Mouse (Mus musculus) brown adipose tissue, adult 24 weeks (tissue): Measurements from ENCODE around the gene Fkbp9. TPM values are rescaled to one million over a fixed set of nuclear protein-coding genes. Genes with fewer than 3 reads are reported as not detected.
"Not testable (repeated sequence)": the region's sequence is repeated elsewhere in the genome, so short reads cannot be mapped to it uniquely, and the experiment has no call there.

Experiments
- H3K27ac ChIP-seq: fragments of 200-500 bp; replicated peaks from 2 replicates; pipeline ENCODE4 v1.5.1; 2012; ENCODE audit warnings: low read depth, mild to moderate bottlenecking, low read length
- H3K4me1 ChIP-seq: fragments of 200-500 bp; 2 replicates; pipeline ENCODE4 v1.6.1; 2012; ENCODE audit warnings: low read length, mixed read lengths; ENCODE audit not compliant: control insufficient read depth, insufficient read depth, insufficient read length
- H3K4me3 ChIP-seq: fragments of 200-500 bp; 2 replicates; pipeline ENCODE4 v1.5.1; 2012; ENCODE audit warnings: low read depth, mild to moderate bottlenecking, low read length, moderate library complexity; ENCODE audit not compliant: insufficient read depth
- polyA plus RNA-seq: library from polyadenylated mRNA; stranded (reverse); fragments of >200 nt; gene quantifications from 2 replicates; pipeline ENCODE4 v1.2.4, GENCODE M21; 2012; ENCODE audit not compliant: missing spikeins, insufficient read depth, insufficient read length

Gene Fkbp9
- polyA plus RNA-seq, 1 experiment: 44.6 TPM

DNA sequence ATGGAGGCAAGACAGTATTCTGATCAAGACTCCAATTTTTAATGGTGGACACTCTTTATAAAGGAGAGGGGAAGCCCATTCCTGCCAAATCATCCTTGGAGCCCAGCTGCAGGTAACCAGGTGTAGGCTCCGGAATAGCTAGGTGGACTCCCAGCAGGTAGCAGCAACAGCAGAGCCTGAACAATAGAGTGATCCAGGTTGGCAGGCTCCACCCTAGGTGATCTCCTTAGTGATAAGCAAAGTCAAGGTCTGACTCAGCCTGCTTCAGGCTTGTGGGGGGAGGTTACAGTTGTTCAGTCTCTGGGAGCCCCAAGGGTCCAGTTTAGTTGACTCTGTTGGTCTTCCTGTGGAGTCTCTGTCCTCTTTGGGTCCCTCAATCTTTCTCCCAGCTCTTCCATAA lies 35.0 kb downstream of the Fkbp9 start:
- not testable (repeated sequence) for H3K4me1 ChIP-seq, H3K27ac ChIP-seq, H3K4me3 ChIP-seq

DNA sequence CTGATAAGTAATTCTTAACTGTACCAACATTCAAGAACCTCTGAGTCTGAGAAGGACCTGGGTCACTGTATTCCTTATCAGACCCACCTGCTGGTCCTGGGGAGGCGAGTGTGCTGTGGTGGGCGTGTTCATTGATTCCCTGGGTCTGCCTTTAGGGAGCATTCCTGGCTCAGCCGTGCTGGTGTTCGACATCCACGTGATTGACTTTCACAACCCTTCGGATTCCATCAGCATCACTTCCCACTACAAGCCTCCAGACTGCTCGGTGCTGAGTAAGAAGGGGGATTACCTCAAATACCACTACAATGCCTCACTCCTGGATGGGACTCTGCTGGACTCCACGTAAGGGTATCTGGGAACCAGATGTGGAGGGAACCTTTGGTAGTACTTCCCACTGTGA lies 36.7 kb downstream of the Fkbp9 start:
- Histone ChIP-seq H3K4me3 (no peak overlapping the region), H3K4me1 (no peaks in the 10 kb centered on the region), H3K27ac (no peak overlapping the region)

DNA sequence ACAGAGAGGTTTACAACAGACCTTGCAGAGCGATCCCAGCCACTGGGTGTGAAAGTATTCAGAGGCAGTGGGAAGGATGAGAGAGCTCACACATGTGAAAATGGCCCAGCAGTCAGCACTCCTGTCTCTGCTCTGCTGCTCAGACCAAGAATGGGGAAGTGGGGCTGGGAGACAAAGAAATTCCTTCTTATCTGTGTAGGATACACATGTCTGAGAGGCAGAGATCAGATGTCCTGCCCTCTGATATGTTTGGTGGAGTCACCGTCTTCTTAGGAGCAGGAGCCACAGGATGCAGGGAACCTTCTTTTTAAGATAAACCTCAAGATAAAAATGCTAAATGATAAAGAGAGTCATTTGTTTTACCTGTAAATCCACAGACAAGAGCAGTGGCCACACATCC lies 38.2 kb downstream of the Fkbp9 start:
- no peaks in the 10 kb centered on the region for H3K4me1 ChIP-seq
- no peak overlapping the region for H3K4me3 ChIP-seq
- H3K27ac ChIP-seq: no peak overlapping the region

DNA sequence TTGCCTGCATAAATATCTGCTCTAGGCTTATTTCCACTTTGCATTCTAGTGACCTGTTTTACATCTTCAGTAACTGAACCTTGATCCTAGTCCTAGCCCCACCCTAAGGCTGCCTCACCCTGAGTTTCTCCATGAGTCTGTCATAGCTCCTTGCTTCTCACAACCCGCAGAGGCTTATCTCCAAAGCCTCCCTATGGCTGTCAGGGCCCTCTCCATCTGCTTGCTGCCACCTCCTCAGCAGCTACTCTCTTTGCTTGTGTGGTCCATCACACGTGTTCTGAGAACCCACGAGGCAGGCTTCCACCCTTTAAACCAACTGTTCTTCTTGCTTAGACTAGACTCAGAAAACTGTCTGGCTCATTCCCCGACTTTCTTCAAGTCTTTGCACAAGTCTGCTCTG lies 45.0 kb downstream of the Fkbp9 start:
- no peaks in the 10 kb centered on the region for H3K4me1 ChIP-seq
- no peak overlapping the region for H3K27ac ChIP-seq
- no peak overlapping the region for H3K4me3 ChIP-seq

DNA sequence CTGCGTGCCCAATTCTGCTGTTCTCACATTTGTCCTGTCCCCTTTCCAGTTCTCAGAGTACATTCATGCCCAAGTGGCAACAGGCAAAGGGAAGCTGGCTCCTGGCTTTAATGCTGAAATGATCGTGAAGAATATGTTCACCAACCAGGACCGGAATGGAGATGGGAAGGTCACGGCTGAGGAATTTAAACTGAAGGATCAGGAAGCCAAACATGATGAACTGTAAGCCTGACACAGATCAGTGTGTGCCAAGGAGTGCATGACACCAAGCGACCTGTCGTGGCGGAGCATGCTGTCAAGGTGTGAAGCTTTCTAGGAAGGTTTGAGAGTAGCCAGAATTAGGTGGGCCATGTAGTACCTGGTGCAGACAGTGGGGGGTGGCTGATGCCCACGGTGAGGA lies 46.1 kb downstream of the Fkbp9 start:
- Histone ChIP-seq H3K4me3 (no peak overlapping the region), H3K4me1 (no peaks in the 10 kb centered on the region), H3K27ac (no peak overlapping the region)

DNA sequence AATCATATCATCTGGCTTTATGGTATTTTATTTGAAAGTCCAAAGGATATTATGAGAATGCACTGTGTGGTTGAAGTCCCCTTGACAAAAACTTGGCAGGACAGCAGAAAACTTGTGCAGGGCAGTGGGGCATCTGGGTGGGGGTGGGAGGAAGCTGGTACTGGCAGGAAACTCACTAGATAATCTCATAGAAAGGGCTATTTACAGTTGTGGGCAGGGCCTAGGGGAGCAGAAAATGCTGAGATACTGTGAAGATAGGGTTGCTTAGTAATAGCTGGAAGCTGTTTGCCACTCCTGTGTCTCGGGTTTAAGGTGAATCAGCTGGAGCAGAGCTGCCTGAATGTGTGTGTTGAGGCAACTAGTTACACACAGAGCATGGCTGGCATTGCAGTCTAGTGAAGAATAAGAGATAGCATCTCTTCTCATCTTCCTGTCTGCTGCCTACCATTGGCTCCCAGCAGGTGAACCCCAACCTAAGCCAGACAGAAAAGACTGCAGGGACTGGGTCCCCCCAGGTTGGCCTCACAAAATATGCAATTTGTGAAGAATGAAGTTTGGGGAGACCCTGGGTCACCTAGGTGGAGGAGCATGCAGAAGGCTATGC lies 47.6 kb downstream of the Fkbp9 start:
- Histone ChIP-seq H3K4me3 (no peak overlapping the region), H3K4me1 (no peaks in the 10 kb centered on the region), H3K27ac (no peak overlapping the region)

DNA sequence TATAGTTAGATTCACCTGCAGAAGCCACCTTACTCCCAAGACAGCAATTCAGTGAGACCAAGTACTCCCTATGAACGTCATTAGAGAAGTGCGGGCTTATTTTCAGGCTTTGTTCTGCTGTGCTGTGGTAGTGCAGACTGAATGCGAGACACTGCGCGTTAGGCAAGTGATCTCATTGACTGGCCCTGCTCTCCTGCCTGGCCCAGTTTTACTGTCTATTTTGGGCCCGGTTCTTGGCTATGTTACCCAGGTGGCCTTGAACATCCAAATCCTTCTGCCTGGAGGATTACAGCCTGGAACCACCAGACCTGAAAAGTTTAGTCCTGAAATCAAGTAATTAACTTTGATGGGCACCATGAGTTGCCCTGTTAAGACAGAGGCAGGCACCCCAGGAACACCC lies 56.7 kb downstream of the Fkbp9 start:
- Histone ChIP-seq H3K4me3 (no peak overlapping the region), H3K4me1 (no peaks in the 10 kb centered on the region), H3K27ac (no peak overlapping the region)

DNA sequence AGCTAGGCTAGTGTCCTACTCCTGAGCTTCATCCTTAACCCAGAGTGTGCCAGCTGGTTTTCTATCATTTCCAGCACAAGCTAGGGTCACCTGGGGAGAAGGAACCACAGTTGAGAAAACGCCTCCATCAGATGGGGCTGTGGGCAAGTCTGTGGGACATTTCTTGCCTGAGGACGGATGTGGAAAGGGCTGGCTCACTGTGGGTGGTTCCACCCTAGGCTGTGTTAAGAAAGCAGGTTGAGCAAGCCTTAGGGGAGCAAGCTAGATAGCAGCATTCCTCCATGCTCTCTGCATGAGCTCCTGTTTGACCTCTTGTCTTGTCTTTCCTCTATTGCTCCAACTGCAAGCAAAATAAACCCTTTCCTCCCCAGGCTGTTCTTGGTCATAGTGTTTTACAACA lies 58.9 kb downstream of the Fkbp9 start:
- Histone ChIP-seq H3K27ac (no peak overlapping the region), H3K4me1 (no peaks in the 10 kb centered on the region), H3K4me3 (no peak overlapping the region)

DNA sequence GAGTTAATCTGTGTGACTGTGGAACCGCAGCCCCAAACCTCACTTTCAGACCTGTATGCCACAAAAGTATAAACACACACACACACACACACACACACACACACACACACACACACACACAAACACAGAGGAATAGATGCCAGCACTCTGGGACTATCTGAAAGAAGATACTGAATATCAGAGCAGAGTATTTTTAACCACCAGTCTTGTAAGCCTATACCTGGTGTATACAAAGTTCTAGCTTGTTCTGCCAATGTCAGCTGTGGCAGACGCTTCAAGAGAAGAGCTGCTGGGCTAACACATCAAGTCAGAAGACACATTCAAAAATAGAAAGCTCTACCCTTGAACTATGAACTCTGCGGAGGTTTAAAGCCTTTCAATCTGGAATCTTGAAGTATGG lies 67.7 kb downstream of the Fkbp9 start:
- Histone ChIP-seq H3K27ac (no peak overlapping the region), H3K4me1 (no peaks in the 10 kb centered on the region), H3K4me3 (no peak overlapping the region)

DNA sequence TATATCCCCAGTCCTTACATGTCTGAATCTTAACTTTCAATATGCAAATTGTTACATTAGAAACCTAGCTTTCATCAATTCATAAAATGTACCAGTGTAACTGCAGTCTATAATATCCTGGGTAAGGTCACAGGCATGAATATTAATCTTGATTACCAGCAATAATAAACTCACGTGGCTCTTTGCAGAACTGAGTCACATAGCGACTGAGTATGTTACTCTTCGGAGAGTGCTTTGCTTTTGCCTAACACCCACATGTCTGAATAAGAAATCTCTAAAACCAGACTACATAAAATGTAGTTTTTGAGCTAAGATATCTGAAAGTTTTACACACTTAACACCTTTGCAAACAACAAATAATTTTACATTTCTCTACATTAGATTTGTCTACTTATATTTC lies 69.5 kb downstream of the Fkbp9 start:
- Histone ChIP-seq H3K27ac (no peak overlapping the region), H3K4me3 (peak overlapping the region; percentile 69), H3K4me1 (no peaks in the 10 kb centered on the region)

DNA sequence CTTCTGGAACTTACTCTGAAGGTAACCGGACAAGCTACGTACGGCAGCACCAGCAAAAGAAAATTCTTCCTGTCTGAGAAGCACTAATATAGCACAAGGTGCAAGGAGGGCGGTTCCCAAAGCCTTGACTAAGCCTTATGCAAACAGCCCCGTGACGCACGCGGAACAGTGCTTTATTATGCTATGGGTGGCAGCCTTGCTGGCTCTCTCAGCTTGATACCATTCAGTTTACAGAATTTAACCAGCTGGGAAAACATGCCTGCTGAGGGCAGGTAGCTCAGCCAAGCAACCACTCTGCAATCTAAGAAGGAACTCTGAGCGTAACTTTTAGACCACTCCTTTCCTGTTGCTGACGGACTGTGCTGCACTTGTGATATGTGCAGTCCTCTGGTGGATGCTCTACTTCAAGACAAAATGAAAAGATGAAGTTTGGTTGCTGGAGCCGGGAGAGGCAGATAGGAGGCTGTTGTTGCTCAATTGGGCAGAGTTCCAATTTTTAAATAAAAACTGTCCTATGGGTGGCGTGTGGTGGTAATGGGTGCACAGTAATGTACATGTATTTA lies 70.0 kb downstream of the Fkbp9 start:
- no peaks in the 10 kb centered on the region for H3K4me1 ChIP-seq
- peak overlapping the region; percentile 69 for H3K4me3 ChIP-seq
- peak overlapping the region; percentile 59; the same call in 1 of the 2 replicates for H3K27ac ChIP-seq

DNA sequence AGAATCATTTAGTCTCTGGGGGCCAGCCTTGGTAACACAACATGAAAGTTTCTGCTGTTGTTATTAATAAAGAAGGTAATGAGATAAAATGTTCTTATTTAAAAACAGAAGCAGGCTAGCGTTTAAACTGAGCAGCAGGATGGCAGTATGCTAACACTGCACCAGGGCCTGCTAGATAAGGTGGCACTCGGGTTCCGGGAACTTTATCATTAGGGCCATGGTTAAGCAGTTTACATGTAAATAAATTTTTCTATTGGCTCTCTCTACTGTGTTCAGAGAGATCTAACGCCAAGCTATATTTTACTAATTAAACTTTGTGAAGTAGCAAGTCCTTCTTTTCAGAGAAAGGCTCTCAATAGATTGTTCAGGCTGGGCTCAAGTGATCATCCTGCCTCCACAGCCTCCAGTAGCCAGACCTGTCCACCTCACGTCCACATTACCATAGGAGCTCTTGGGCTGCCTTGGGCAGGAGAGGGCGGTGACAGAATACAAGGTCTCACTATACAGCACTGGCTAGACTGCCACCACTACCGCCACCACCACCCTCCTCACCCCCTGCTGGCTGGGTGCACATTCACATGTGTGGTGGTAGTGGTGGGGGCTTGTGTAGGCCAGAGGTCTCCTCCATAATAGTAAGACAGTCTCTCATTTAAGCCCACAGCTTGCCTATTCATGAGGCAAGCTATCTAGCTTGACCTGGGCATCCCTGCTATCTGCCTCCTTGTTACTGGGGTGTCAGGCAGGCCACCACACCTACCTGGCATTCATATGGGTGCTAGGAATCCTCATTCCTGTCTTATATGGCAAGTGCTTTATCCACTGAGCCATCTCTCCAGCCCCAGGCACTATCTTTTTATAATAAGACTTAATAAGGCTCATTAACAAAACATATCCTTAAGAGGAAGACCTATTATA lies 71.0 kb downstream of the Fkbp9 start:
- Histone ChIP-seq H3K4me3 (0 out of 2 replicates have a peak overlapping the region, but pooled peaks have one; percentile 1), H3K4me1 (no peaks in the 10 kb centered on the region), H3K27ac (no peak overlapping the region)

DNA sequence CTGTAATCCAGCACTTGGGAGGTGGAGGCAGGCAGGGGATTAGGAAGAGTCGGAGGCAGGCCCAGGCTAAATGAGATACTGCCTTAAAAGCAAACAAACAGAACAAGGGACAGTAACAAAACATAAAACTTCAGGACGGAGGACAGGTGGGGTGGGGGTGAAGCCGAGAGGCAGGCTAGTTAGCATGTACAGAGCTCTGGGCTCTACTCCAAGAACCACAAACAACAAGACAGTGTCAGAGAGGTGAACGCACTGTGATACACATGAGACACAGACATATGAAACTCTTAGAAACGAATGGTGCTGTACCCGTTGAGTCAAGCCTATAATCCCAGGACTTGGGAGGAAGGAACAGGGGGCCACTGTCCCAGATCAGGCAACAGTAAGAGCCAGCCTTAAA lies 72.0 kb downstream of the Fkbp9 start:
- Histone ChIP-seq H3K4me1 (no peaks in the 10 kb centered on the region), H3K27ac (no peak overlapping the region), H3K4me3 (no peak overlapping the region)

DNA sequence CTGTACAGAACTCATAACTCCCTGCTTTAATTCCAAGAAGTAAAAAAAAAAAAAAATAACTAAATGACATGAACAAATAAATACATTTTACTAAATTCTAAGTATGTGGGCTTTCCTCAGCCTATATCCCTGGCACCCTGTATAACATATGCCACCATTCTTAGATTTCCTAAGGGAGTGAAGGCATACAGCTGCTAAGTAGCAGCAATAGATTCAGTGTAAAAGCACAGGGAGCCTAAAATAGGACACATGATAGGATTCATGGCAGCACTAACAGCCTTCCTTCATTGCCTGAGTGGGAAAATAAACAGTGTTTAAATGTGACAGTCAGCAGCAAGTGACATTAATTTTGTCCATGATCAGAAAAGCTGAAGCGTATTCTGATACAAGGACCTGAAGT lies 72.5 kb downstream of the Fkbp9 start:
- no peak overlapping the region for H3K27ac ChIP-seq
- H3K4me3 ChIP-seq: no peak overlapping the region
- H3K4me1 ChIP-seq: no peaks in the 10 kb centered on the region

DNA sequence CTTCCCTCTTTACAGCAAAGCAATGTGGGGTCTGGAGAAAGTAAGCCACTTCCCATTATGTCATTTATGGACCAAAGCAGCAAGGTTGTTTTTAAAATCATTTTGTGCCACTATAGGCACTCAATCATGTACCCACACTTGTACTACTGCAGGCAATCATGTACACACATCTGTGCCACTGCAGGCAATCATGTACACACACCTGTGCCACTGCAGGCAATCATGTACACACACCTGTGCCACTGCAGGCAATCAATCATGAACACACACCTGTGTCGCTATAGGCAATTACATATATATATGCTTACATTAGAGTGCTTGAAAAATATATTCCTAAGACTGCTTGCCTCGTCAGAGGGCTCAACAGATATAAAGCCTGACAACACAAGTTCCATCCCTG lies 73.1 kb downstream of the Fkbp9 start:
- no peaks in the 10 kb centered on the region for H3K4me1 ChIP-seq
- H3K4me3 ChIP-seq: no peak overlapping the region
- H3K27ac ChIP-seq: no peak overlapping the region

DNA sequence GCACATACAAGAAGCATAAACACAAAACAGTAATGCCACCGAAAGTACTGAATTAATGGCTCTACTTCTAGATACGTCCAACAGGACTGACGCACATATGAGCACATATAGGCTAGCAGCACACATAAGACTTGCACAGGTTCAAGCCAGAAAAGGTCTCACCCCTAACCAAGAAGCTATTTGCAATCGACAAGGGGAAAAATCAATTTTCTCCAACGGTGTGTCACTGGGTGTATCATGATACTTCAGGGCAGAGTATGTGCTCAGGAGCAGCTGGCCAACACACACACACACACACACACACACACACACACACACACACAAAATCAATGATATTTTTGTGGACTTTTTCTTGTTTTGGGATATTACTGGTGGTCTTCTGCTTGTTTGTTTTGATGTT lies 73.6 kb downstream of the Fkbp9 start:
- Histone ChIP-seq H3K27ac (no peak overlapping the region), H3K4me1 (no peaks in the 10 kb centered on the region), H3K4me3 (no peak overlapping the region)
